Mouse (Mus musculus) skeletal muscle tissue, adult 2 months (tissue): ENCODE results near the gene Polr1e.
A peak's percentile ranks its signal among the peaks of the same experiment; 100 is the strongest.
"Not testable (repeated sequence)": the region's sequence is repeated elsewhere in the genome, so short reads cannot be mapped to it uniquely, and the experiment has no call there.

Source experiments
- DNase-seq: peaks from one replicate; pipeline ENCODE4 v3.0.0-alpha.2; 2012; ENCODE audit warnings: low read depth, low spot score

Gene Polr1e

DNA sequence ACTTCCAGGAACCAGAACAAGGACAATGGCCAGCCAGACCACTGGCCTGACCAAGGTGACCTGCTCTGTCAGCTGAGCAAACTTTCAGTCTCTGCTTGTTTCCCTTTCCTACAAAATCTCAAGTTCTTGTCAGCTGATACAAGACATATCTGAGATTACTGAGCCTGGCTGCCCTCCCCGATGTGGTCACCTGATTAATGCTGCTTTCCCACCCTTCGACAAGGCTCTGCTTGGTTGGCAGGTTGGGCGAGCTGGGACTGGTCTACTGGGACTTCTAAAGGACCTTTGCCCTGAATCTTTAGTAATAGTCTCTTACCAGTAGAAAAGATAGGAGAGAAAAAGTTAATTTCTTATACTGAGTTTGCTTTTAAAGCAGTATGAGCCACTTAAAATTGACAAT, 12.9 kb upstream of the Polr1e start:
- DNase-seq: no peak

GRCm38 (mm10) chr4:45010806-45011415, 7.5 kb upstream of the Polr1e start:
- DNase-seq: no peak

GRCm38 (mm10) chr4:45011581-45012104, 6.7 kb upstream of the Polr1e start:
- peak; percentile 49 for DNase-seq

GRCm38 (mm10) chr4:45012105-45012975, 6.0 kb upstream of the Polr1e start, which contains the start of gene Zbtb5:
TSS of gene Zbtb5 (minus strand) at chr4:45012412.
- peak; percentile 100 for DNase-seq

DNA sequence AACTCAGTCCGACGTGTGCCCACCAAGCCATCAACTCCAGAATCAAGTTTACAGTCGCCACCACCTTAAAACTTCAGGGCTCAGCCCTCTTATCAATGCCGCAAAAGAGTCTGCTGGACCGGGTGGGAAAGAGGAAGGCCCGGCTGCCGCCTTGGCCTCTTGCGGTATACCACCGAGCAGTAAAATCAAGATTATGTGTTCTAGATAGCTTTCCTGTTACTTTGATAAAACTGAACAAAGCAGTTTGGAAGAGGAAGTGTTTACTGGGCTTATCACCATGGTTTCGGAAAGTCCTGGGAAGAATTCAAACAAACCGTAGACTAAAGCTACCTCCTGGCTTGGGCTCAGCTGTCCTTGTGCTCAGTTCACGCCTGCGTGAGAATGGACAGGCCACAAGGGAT, 5.4 kb upstream of the Polr1e start:
- DNase-seq: peak; percentile 13

DNA sequence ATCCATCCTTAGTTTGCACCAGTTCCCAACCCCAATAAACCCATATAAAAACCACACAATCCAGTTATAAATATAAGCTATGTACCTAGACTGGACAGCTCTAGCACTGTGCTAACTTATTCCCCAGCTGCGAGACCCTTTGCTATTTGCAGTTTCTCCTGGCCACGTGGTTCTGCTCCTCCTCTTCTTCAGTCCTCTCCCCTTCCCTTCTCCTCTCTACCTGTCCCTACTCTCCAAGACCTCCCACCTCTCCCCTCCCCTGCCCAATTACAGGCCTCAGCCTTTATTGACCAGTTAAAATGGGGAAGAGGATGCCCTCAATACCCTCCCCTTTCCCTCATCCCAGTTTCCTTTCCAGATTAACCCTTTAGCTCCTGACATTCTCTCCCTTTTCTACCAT, 4.8 kb upstream of the Polr1e start:
- no peak for DNase-seq

GRCm38 (mm10) chr4:45015615-45016014, 2.8 kb upstream of the Polr1e start:
- peak; percentile 31 for DNase-seq

GRCm38 (mm10) chr4:45019009-45019408, 626 bp downstream of the Polr1e start:
- no peak for DNase-seq

- no peak for DNase-seq
Observed at GRCm38 (mm10) chr4:45026459-45026858, 8.1 kb downstream of the Polr1e start.

- DNase-seq: no peak
Observed at GRCm38 (mm10) chr4:45032586-45032985, 14.2 kb downstream of the Polr1e start.

DNA sequence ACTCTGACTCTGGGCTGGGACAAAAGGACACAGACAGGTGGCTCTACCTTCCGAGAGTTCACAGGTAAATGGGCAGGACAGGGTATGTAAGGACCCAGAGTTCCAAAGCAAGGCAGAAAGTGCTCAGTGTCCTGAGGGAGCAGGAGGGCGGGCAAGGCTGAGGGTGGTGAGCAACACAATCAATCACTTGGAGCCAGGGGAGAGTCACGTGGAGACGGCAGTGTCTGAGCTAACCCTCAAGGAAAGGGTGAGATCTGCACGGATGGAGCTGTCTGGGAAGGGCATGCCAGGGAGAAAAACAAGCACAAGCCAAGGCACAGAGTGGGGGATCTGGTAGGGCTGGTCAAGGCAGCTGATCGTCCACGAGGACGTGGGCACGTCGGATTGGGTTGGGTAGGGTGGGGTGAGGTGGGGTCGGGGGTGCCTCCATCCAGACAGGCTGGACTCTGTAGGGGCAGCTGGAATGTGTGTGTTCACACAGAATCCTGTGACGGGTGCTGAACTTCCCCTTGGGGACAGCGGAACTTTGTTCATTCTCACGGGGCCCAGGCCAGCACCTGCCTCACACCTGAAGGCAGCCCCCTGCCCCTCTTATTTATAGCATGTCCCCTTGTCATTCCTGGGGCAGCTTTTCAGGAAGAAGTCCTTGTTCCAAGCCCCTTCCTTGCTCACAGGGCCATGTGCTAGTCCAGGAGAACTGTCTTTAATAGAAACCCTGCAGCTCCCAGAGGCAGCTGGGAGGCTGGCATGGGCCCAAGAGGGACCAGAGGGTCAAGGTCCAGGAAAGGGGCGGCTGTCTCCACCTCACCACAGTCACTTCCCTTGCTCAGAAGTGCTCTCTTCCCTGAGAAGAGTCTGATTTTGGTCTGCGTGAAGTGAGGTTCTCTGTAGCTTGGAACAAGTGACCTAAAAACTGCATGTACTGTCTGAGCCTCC, 16.6 kb downstream of the Polr1e start:
- DNase-seq: no peak

DNA sequence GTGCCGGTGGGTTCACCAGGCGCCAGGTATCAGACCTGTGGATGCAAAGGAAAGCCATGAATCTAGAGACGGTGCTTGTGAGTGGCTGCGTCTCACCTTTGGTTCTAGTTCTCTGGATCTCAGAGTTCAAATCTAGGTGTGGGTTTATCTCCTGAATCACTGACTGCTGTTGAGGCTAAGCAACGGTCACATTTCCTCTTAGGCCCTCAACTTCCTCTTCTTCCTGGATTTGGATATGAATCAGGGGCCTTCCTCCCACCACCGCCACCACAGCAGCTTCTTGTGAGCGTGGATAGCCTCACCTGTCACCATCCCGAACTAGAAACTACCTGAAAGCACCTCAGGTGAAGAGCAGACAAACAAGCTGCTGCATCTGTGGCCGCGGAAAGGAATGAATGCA, 17.7 kb downstream of the Polr1e start:
- DNase-seq: no peak

DNA sequence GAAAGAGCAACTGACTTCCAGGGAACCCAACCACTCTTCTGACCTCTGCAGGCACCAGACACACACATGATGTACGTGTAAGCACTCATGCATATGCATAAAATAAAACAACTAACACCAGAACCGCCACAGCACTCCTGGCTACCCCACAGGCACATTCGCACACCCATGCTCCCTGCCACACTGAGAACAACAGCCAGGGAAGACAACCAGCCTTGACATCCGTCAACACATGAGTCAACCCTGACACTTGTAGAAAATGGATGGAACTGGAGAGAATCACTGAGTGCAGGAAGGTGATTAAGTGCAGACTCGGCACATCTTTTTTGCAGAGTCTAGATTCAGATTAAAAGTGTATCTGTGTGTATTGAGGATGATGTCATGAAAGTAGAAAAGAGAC, 18.2 kb downstream of the Polr1e start:
- DNase-seq: no peak

GRCm38 (mm10) chr4:45037455-45038410, 19.4 kb downstream of the Polr1e start:
- DNase-seq: no peak

GRCm38 (mm10) chr4:45038879-45039278, 20.5 kb downstream of the Polr1e start:
- not testable (repeated sequence) for DNase-seq

- not testable (repeated sequence) for DNase-seq
Observed at GRCm38 (mm10) chr4:45039546-45039945, 21.2 kb downstream of the Polr1e start.

DNA sequence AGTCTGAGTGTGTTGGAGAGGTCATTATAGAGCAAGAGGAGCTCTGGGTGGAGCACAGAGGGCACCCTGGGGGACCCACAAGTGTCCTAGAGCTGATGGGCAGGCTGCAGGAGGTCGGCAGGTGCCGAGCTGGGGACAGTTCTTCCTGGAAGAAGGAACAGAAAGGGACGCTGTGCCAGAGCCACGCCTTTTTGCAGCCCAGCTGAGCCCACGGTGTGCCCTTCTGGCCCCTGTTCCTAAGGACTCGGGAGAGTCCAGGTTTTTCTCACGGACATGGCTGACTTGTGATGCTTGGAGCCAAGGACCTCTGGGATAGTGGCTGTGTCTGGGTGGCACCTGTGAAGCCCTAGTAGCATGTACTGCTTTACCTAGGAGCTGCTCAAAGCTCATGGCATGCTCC, 22.4 kb downstream of the Polr1e start:
- no peak for DNase-seq

DNA sequence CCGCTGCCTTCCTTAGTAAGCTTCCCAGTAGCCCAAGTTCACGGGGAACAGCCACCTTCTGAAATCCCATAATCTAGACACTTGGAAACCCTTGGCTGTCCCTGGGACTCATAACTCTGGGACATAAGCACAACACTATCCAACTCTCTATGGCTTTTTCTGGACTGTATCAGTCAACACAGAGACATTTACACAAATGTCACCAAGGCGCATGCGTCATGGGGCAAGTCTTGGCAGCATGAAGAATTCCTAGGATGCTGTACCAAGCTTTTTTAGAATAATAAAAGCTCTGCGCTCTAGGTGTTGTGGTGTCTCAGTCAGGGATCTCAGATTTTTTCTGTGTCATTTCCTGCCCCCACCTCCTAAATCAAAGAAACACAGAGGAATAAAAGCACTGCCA, 28.3 kb downstream of the Polr1e start:
- no peak for DNase-seq

- DNase-seq: no peak
Observed at GRCm38 (mm10) chr4:45047286-45047887, 29.0 kb downstream of the Polr1e start.

- DNase-seq: no peak
Observed at GRCm38 (mm10) chr4:45047956-45048355, 29.6 kb downstream of the Polr1e start.
